Mouse (Mus musculus): ENCODE data around the gene Galm. TPM values are rescaled to one million over a fixed set of nuclear protein-coding genes. Genes with fewer than 3 reads are reported as not detected.

Galm gene
- polyA plus RNA-seq (2012): 0.34 and 0.35 TPM in 2 replicates

GRCm38 (mm10) chr17:80127331-80128251 is at the start of gene Galm:
Gene Galm (plus strand): TSS chr17:80127471.

GRCm38 (mm10) chr17:80206671-80207581 is 79.7 kb downstream of the Galm start, which contains the start of the genes Srsf7 and Ttc39d:
Gene Srsf7 (minus strand): TSS chr17:80207307.
Gene Ttc39d (plus strand): TSS chr17:80207460.

GRCm38 (mm10) chr17:80224326-80225116 is 97.2 kb downstream of the Galm start, which contains the start of gene Gemin6:
Gene Gemin6 (plus strand): TSS chr17:80224441.

Other genes starting within 250 kb of the Galm start
- 4.2 and 4.9 TPM in 2 replicates for gene Atl2, start 231.3 kb upstream of the Galm start, polyA plus RNA-seq (2012)
- 51.9 and 59.3 TPM in 2 replicates for gene Hnrnpll, start 65.1 kb upstream of the Galm start, polyA plus RNA-seq (2012)
- 165 and 186 TPM in 2 replicates for gene Srsf7, start 79.8 kb downstream of the Galm start, polyA plus RNA-seq (2012)
- gene Ttc39d, start 80.0 kb downstream of the Galm start, polyA plus RNA-seq (2012): not detected in 2 replicates
- gene Gemin6, start 97.0 kb downstream of the Galm start, polyA plus RNA-seq (2012): 1.2 and 1.5 TPM in 2 replicates
- 1.6 and 3.0 TPM in 2 replicates for gene Morn2, start 162.7 kb downstream of the Galm start, polyA plus RNA-seq (2012)
- 6.8 and 6.9 TPM in 2 replicates for gene Dhx57, start 163.0 kb downstream of the Galm start, polyA plus RNA-seq (2012)
- 0.03 TPM in 1 of 2 replicates, not detected in the other for gene Arhgef33, start 179.9 kb downstream of the Galm start, polyA plus RNA-seq (2012)
- gene Gm10190, start 246.1 kb downstream of the Galm start, polyA plus RNA-seq (2012): 0.63 TPM in 1 of 2 replicates, not detected in the other